Mouse (Mus musculus) gastrocnemius, adult 8-10 months (tissue): ENCODE data around the gene Obox8. TPM values are rescaled to one million over a fixed set of nuclear protein-coding genes. Genes with fewer than 3 reads are reported as not detected.

Source experiments
- DNase-seq, 2 experiments: peaks; one replicate each; pipeline ENCODE4 v3.0.0; 2022; ENCODE audit warnings: low spot score in 2 of 2
- total RNA-seq, 4 experiments: library from RNA; stranded (reverse); gene quantifications; 2 replicates each; pipeline ENCODE4 v1.2.4; 2022

Obox8 gene
- not detected for total RNA-seq

GRCm38 (mm10) chr7:14333457-14333856, at the start of gene Obox8:
Gene Obox8, minus strand, starts transcription at chr7:14333557.
- DNase-seq, result no peak

- no peak for DNase-seq
These were observed 16.1 kb downstream of the Obox8 start for GRCm38 (mm10) chr7:14317209-14317608.

GRCm38 (mm10) chr7:14308671-14309070, 24.7 kb downstream of the Obox8 start:
- DNase-seq, result no peak

GRCm38 (mm10) chr7:14307571-14307970, 25.8 kb downstream of the Obox8 start:
- DNase-seq, result no peak

Other genes starting within 250 kb of the Obox8 start
- not detected for gene Sult2a3, start 210.5 kb downstream of the Obox8 start, total RNA-seq
- not detected for gene Sult2a6, start 78.7 kb downstream of the Obox8 start, total RNA-seq
- under 1 TPM in 1 of 4 experiments, not detected in 3; 0.19 TPM for gene Sult2a8, start 113.2 kb upstream of the Obox8 start, total RNA-seq
- gene Sult2a7, start 160.7 kb upstream of the Obox8 start, total RNA-seq, result not detected
- gene Vmn1r90, start 229.9 kb upstream of the Obox8 start, total RNA-seq, result not detected